Comparison of ENCODE assay signal across 8 mouse cellular contexts in the genomic region with DNA sequence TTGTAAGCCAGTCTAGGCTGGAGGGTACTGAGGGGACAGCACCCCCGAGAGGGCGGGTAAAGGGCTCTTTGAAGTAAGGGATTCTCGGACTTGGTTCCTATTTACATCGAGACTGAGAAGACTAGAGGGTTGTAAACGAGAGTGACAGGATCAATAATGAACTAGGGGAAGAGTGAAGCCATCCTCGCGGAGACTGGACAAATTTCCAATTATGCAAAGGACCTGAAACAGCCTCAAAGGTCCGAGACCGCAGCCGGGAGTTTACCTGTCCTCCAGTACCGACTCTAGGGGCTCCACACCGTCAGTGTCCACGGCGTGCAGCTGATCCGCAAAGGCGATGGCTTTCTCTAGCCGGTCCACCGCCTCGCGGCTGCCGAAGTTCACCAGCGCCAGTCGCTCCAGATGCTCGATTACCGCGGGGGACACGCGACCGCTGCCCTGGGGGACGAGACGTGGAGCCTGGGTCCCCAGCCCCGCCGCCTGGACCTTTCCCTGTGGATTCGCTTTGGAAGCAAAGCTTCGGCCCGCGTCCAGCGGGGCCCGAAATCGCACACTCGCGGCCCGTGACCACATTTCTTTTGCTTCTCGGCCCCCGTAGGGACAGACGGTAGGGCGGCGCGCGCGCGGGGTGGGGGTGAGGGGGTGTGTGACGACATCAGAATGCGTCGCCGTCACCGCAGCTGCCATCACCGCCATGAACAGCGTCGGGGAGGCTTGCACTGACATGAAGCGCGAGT. TPM values are rescaled to one million over a fixed set of nuclear protein-coding genes. Genes with fewer than 3 reads are reported as not detected.
DNase-seq lines count a peak whose midpoint lies in the region; ATAC-seq and TF ChIP-seq lines count a peak whose summit lies in the region.

A gene (minus strand): TSS at position 602 of the 737 bp plus-strand sequence.
A gene (plus strand): TSS at position 649 of the 737 bp plus-strand sequence.

- under 1% methylated on average over 62 of the region's 62 CpGs for WGBS in kidney, embryonic 14.5 days
- under 1% methylated on average over 62 of the region's 62 CpGs for WGBS in limb, embryonic 15.5 days
- whole genome bisulfite sequencing in midbrain, postnatal 0 days = under 1% methylated on average over 62 of the region's 62 CpGs

- peak; percentile 92 for ATAC-seq in kidney, embryonic 14.5 days (ENCODE audit: low FRiP score, low TSS enrichment)
- ATAC-seq in limb, embryonic 15.5 days (ENCODE audit: insufficient number of reproducible peaks, low FRiP score, low TSS enrichment, low read depth) = peak; percentile 81
- ATAC-seq in midbrain, postnatal 0 days (ENCODE audit: low FRiP score) = peak; percentile 92

- DNase-seq in A20 (ENCODE audit: low read depth, low spot score) = peak; percentile 94
- peak; percentile 95 for DNase-seq in brain, adult 2 months (ENCODE audit: low read depth, low spot score)
- peak; percentile 82 to 86 for DNase-seq in heart, adult 9 months (ENCODE audit: low spot score in 2 of 2)
- DNase-seq in midbrain, postnatal 0 days (ENCODE audit: low spot score) = peak; percentile 92
- peak; percentile 76 to 84 for DNase-seq in spleen, postnatal 14 days (ENCODE audit: low spot score in 2 of 2)

- peak within 1 kb of the TSS; percentile 88 for H3K4me3 ChIP-seq in embryonic fibroblast, embryonic 13.5 days (ENCODE audit: insufficient read depth, low read length)
- peak within 1 kb of the TSS; percentile 61 for H3K4me3 ChIP-seq in kidney, embryonic 14.5 days (ENCODE audit: low read length)
- peak within 1 kb of the TSS; percentile 91 for H3K4me3 ChIP-seq in limb, embryonic 15.5 days
- peak within 1 kb of the TSS; percentile 90 for H3K4me3 ChIP-seq in midbrain, postnatal 0 days (ENCODE audit: low read depth, low read length)

- TF ChIP-seq CTCF in embryonic fibroblast, embryonic 13.5 days (IDR thresholded peaks at IDR 0.05; ENCODE audit: borderline replicate concordance, insufficient read depth, low read length) = no peak
- peak; percentile 42 for TF ChIP-seq CTCF in midbrain, postnatal 0 days (IDR thresholded peaks at IDR 0.05)

- H3K27ac ChIP-seq in embryonic fibroblast, embryonic 13.5 days (ENCODE audit: insufficient read depth, low read length) = peak within 1 kb of the TSS; percentile 29
- peak within 1 kb of the TSS; percentile 44; the same call in 1 of the 2 replicates for H3K27ac ChIP-seq in kidney, embryonic 14.5 days (ENCODE audit: low read depth, low read length)
- peak within 1 kb of the TSS; percentile 81 for H3K27ac ChIP-seq in limb, embryonic 15.5 days
- peak within 1 kb of the TSS; percentile 81 for H3K27ac ChIP-seq in midbrain, postnatal 0 days (ENCODE audit: low read depth, low read length)

- no peaks in the 10 kb centered on the region for H3K9me3 ChIP-seq in kidney, embryonic 14.5 days (ENCODE audit: control insufficient read depth, low read length)
- H3K9me3 ChIP-seq in limb, embryonic 15.5 days = no peaks in the 10 kb centered on the region
- no peaks in the 10 kb centered on the region for H3K9me3 ChIP-seq in midbrain, postnatal 0 days (ENCODE audit: low read length)

- H3K36me3 ChIP-seq in kidney, embryonic 14.5 days (ENCODE audit: control insufficient read depth, insufficient read depth, low read length) = peaks cover 40% of the 10 kb centered on the region
- H3K36me3 ChIP-seq in limb, embryonic 15.5 days = peaks cover 45% of the 10 kb centered on the region
- H3K36me3 ChIP-seq in midbrain, postnatal 0 days (ENCODE audit: insufficient read depth, low read length) = peaks cover 32% of the 10 kb centered on the region

- H3K27me3 ChIP-seq in kidney, embryonic 14.5 days (ENCODE audit: control insufficient read depth, insufficient read depth, low read length) = no peaks in the 10 kb centered on the region
- H3K27me3 ChIP-seq in limb, embryonic 15.5 days = no peaks in the 10 kb centered on the region
- H3K27me3 ChIP-seq in midbrain, postnatal 0 days (ENCODE audit: insufficient read depth, low read length) = no peaks in the 10 kb centered on the region

- peak within 1 kb of the TSS; percentile 66 for H3K4me2 ChIP-seq in kidney, embryonic 14.5 days (replicated peaks; ENCODE audit: low read depth, low read length)
- H3K4me2 ChIP-seq in limb, embryonic 15.5 days = peak within 1 kb of the TSS; percentile 74
- peak within 1 kb of the TSS; percentile 69 for H3K4me2 ChIP-seq in midbrain, postnatal 0 days (ENCODE audit: low read depth, low read length, poor library complexity, severe bottlenecking)

- H3K9ac ChIP-seq in kidney, embryonic 14.5 days (ENCODE audit: low read depth, low read length) = peak within 1 kb of the TSS; percentile 70
- peak within 1 kb of the TSS; percentile 90 for H3K9ac ChIP-seq in limb, embryonic 15.5 days
- H3K9ac ChIP-seq in midbrain, postnatal 0 days (replicated peaks; ENCODE audit: low read length, poor library complexity, severe bottlenecking) = peak within 1 kb of the TSS; percentile 90

- TF ChIP-seq POLR2A in embryonic fibroblast, embryonic 13.5 days (IDR thresholded peaks at IDR 0.05; ENCODE audit: low read depth, low read length) = peak; percentile 81

- H3K4me1 ChIP-seq in embryonic fibroblast, embryonic 13.5 days (ENCODE audit: control insufficient read depth, insufficient read depth, low read length) = peaks cover 10% of the 10 kb centered on the region; the same call in 1 of the 2 replicates
- H3K4me1 ChIP-seq in kidney, embryonic 14.5 days (ENCODE audit: control insufficient read depth, insufficient read depth, low read length) = peaks cover 13% of the 10 kb centered on the region
- peaks cover 12% of the 10 kb centered on the region for H3K4me1 ChIP-seq in limb, embryonic 15.5 days
- H3K4me1 ChIP-seq in midbrain, postnatal 0 days (ENCODE audit: insufficient read depth, low read length) = peaks cover 5% of the 10 kb centered on the region

RNA-seq across cellular contexts. Expression of the first gene that starts in this region (rescaled TPM):
- 13.6 and 18.7 TPM in 2 replicates for polyA plus RNA-seq in embryonic fibroblast, embryonic 13.5 days (2011; ENCODE audit: insufficient read length, low read depth, missing spikeins)
- polyA plus RNA-seq in kidney, embryonic 14.5 days (2014; fragmentation: Nextera tagmentation; extraction: Ambion mirVana) = 35.8 and 36.9 TPM in 2 replicates
- polyA plus RNA-seq in limb, embryonic 15.5 days (2015; fragmentation: Nextera tagmentation; extraction: Ambion mirVana) = 25.3 and 27.6 TPM in 2 replicates
- 17.6 and 27.8 TPM in 2 replicates for total RNA-seq in midbrain, postnatal 0 days (2014; rRNA removed)
- 39.2 and 42.4 TPM in 2 replicates for polyA plus RNA-seq in midbrain, postnatal 0 days (2015; fragmentation: Nextera tagmentation; extraction: Ambion mirVana)

RNA-seq across cellular contexts. Expression of the second gene that starts in this region (rescaled TPM):
- 20.4 and 20.5 TPM in 2 replicates for polyA plus RNA-seq in embryonic fibroblast, embryonic 13.5 days (2011; ENCODE audit: insufficient read length, low read depth, missing spikeins)
- 56.2 and 62.2 TPM in 2 replicates for polyA plus RNA-seq in kidney, embryonic 14.5 days (2014; fragmentation: Nextera tagmentation; extraction: Ambion mirVana)
- polyA plus RNA-seq in limb, embryonic 15.5 days (2015; fragmentation: Nextera tagmentation; extraction: Ambion mirVana) = 60.6 and 66.9 TPM in 2 replicates
- 10.7 and 16.9 TPM in 2 replicates for total RNA-seq in midbrain, postnatal 0 days (2014; rRNA removed)
- 53.8 and 54.5 TPM in 2 replicates for polyA plus RNA-seq in midbrain, postnatal 0 days (2015; fragmentation: Nextera tagmentation; extraction: Ambion mirVana)

Comparison
In these comparisons a context has a peak if more than half of its experiments do, and no peak if none do; other contexts are left out.
1. Peak in every context shown above with its lines: DNase-seq, ATAC-seq, H3K4me3 ChIP-seq and H3K27ac ChIP-seq.
2. H3K27ac ChIP-seq: peak in every context shown above with its lines; median percentile 81 in limb, embryonic 15.5 days; 81 in midbrain, postnatal 0 days; 44 in kidney, embryonic 14.5 days; 29 in embryonic fibroblast, embryonic 13.5 days.